Mouse (Mus musculus): ENCODE data around the gene Smndc1.

The Smndc1 gene

GRCm38 (mm10) chr19:53378421-53378820, 12.0 kb downstream of the Smndc1 start:
- DNase-seq: no peak

GRCm38 (mm10) chr19:53377652-53378051, 12.7 kb downstream of the Smndc1 start:
- no peak for DNase-seq

- DNase-seq: no peak
Observed at GRCm38 (mm10) chr19:53375816-53376215, 14.6 kb downstream of the Smndc1 start.

- DNase-seq: no peak
Observed at GRCm38 (mm10) chr19:53375299-53375698, 15.1 kb downstream of the Smndc1 start.

- DNase-seq: no peak
Observed at GRCm38 (mm10) chr19:53373570-53373969, 16.8 kb downstream of the Smndc1 start.

- DNase-seq: no peak
Observed at GRCm38 (mm10) chr19:53371666-53372065, 18.7 kb downstream of the Smndc1 start, which contains the start of gene Gm10197. TSS of gene Gm10197 (minus strand) at chr19:53371766.

GRCm38 (mm10) chr19:53370233-53370632, 20.1 kb downstream of the Smndc1 start:
- DNase-seq: no peak

GRCm38 (mm10) chr19:53369469-53370043, 20.8 kb downstream of the Smndc1 start:
- DNase-seq: peak; percentile 81

GRCm38 (mm10) chr19:53366881-53367280, 23.5 kb downstream of the Smndc1 start:
- DNase-seq: no peak

- DNase-seq: no peak
Observed at GRCm38 (mm10) chr19:53366057-53366775, 24.2 kb downstream of the Smndc1 start.

GRCm38 (mm10) chr19:53364963-53365362, 25.4 kb downstream of the Smndc1 start:
- peak; percentile 71 for DNase-seq

- no peak for DNase-seq
Observed at GRCm38 (mm10) chr19:53364551-53364950, 25.8 kb downstream of the Smndc1 start.

- DNase-seq: peak; percentile 75
Observed at GRCm38 (mm10) chr19:53362967-53363366, 27.4 kb downstream of the Smndc1 start.

GRCm38 (mm10) chr19:53360265-53360958, 30.0 kb downstream of the Smndc1 start:
- no peak for DNase-seq

- DNase-seq: no peak
Observed at GRCm38 (mm10) chr19:53359160-53360033, 31.0 kb downstream of the Smndc1 start.

- no peak for DNase-seq
Observed at GRCm38 (mm10) chr19:53355065-53355464, 35.3 kb downstream of the Smndc1 start.

- no peak for DNase-seq
Observed at GRCm38 (mm10) chr19:53354271-53355000, 35.9 kb downstream of the Smndc1 start.

GRCm38 (mm10) chr19:53353864-53354263, 36.5 kb downstream of the Smndc1 start:
- DNase-seq: no peak

- no peak for DNase-seq
Observed at GRCm38 (mm10) chr19:53345766-53346165, 44.6 kb downstream of the Smndc1 start.

- DNase-seq: no peak
Observed at GRCm38 (mm10) chr19:53344062-53344461, 46.3 kb downstream of the Smndc1 start.

- DNase-seq: no peak
Observed at GRCm38 (mm10) chr19:53343174-53343881, 47.0 kb downstream of the Smndc1 start.

All from liver (tissue).